Mouse (Mus musculus) embryonic facial prominence, embryonic 12.5 days (tissue): Measurements from ENCODE around the gene Epb41l4b. TPM values are rescaled to one million over a fixed set of nuclear protein-coding genes. Genes with fewer than 3 reads are reported as not detected.

ENCODE experiments used
- ATAC-seq: fragments of 200-750 bp; cut with Nextera tagmentation; 2 replicates; pipeline ENCODE4 v1.8.0; 2017; ENCODE audit not compliant: insufficient number of reproducible peaks, insufficient read depth, low FRiP score, low TSS enrichment
- H3K27ac ChIP-seq: fragments of 300-500 bp; sonication (generic); 2 replicates; pipeline ENCODE4 v1.5.1; 2016; ENCODE audit warnings: mild to moderate bottlenecking
- H3K27me3 ChIP-seq: fragments of 300-500 bp; sonication (generic); 2 replicates; pipeline ENCODE4 v1.6.1; 2016; ENCODE audit warnings: mild to moderate bottlenecking, moderate library complexity
- H3K36me3 ChIP-seq: fragments of 300-500 bp; sonication (generic); 2 replicates; pipeline ENCODE4 v1.6.1; 2016; ENCODE audit warnings: mild to moderate bottlenecking
- H3K4me1 ChIP-seq: fragments of 300-500 bp; sonication (generic); 2 replicates; pipeline ENCODE4 v1.6.1; 2016
- H3K4me2 ChIP-seq: fragments of 300-500 bp; sonication (generic); replicated peaks from 2 replicates; pipeline ENCODE4 v1.6.1; 2016; ENCODE audit warnings: mild to moderate bottlenecking, moderate library complexity
- H3K4me3 ChIP-seq: fragments of 300-500 bp; sonication (generic); 2 replicates; pipeline ENCODE4 v1.5.1; 2016; ENCODE audit warnings: mild to moderate bottlenecking
- H3K9ac ChIP-seq: fragments of 300-500 bp; sonication (generic); 2 replicates; pipeline ENCODE4 v1.6.1; 2016; ENCODE audit warnings: mild to moderate bottlenecking, moderate library complexity
- H3K9me3 ChIP-seq: fragments of 300-500 bp; sonication (generic); 2 replicates; pipeline ENCODE4 v1.6.1; 2016; ENCODE audit warnings: mild to moderate bottlenecking, moderate library complexity
- WGBS: fragments of 180-500 bp; shearing (Covaris S2); methylation state at CpG from one replicate; pipeline ENCODE4 v1.1.7; 2016; 5-methylcytosine and 5-hydroxymethylcytosine counted together
- polyA plus RNA-seq: library from polyadenylated mRNA; unstranded; fragments of >200 nt; fragmentation: Nextera tagmentation; extraction: Ambion mirVana; gene quantifications from 2 replicates; pipeline ENCODE4 v1.2.1, GENCODE M21; 2016

The Epb41l4b gene
- polyA plus RNA-seq, 1 experiment from 2014 or later: 3.0 TPM

DNA sequence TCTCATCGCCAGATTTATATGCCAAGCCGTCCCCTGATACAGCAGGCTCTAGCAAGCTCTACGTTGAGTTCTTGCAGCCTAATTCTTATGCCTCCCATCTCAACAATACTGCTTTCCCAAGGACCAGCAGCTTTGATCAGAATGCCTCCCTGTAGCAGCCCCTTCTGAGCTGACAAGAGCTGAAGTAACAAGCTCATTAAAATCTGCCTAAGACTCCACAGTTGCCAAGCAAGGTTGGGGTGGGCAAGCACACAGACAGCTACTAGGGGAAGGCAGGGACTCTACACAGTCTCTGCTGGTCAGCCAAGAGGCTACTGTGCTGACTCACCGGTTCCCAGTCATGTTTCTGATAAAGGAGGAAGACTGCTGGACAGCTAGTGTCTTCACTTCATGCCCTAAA, 33.7 kb downstream of the Epb41l4b start:
- peaks cover 8% of the 10 kb centered on the region for H3K4me1 ChIP-seq
- 82% methylated on average over 4 of the region's 4 CpGs for WGBS

DNA sequence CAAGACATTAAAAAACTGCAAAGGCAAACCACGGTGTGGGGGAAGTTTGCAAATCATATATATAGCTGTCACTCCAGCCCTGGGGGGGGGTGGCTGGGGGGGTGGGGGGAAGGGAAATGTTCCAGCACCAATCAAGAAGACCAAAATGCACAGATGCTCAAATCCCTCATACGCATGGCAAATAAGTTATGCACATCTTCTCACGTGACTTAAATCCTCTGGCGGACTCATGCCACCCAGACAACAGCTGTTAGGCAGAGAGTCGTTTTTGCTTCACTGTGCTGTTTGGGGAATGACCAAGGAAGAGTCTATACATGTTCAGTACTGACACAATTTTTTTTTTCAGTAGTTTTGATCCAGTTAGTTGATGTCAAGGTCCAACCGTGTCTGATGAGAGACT, 37.9 kb downstream of the Epb41l4b start:
- Histone ChIP-seq H3K4me2 (no peak overlapping the region), H3K27ac (no peak overlapping the region), H3K27me3 (no peaks in the 10 kb centered on the region), H3K36me3 (no peaks in the 10 kb centered on the region), H3K4me3 (no peak overlapping the region), H3K4me1 (no peaks in the 10 kb centered on the region), H3K9ac (no peak overlapping the region), H3K9me3 (no peaks in the 10 kb centered on the region)
- 70% methylated on average over 6 of the region's 6 CpGs for WGBS
- ATAC-seq: no peak

More for the DNA sequence above, 33.7 kb downstream of the Epb41l4b start:
- H3K27me3 ChIP-seq: 0 out of 2 replicates have a peak, but pooled peaks cover 4% of the 10 kb centered on the region
- ATAC-seq: no peak
- H3K9me3 ChIP-seq: no peaks in the 10 kb centered on the region
- no peak overlapping the region for H3K27ac ChIP-seq
- no peak overlapping the region for H3K4me3 ChIP-seq
- H3K36me3 ChIP-seq: no peaks in the 10 kb centered on the region
- H3K4me2 ChIP-seq: no peak overlapping the region
- no peak overlapping the region for H3K9ac ChIP-seq

DNA sequence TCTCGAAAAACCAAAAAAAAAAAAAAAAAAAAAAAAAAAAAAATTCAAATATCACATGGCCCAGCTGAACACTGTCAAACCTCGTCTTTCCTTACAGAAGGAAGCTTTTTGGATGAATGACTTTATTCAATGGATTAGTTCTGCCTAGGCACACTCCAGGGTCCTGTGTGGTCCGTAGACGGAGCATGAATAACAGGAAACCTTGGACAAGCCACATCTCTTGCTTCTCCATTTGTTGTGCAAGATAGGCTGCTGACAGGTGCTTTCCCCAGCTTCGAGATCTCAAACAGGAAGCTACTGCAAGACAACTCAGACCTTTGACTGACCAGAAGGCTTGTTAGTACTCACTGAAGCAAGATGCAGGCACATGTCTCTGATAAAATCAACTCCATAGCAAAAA, 39.4 kb downstream of the Epb41l4b start:
- H3K9me3 ChIP-seq: no peaks in the 10 kb centered on the region
- no peak overlapping the region for H3K27ac ChIP-seq
- no peak overlapping the region for H3K9ac ChIP-seq
- H3K4me3 ChIP-seq: no peak overlapping the region
- no peak for ATAC-seq
- H3K4me1 ChIP-seq: no peaks in the 10 kb centered on the region
- WGBS: 56% methylated on average over 5 of the region's 5 CpGs
- no peaks in the 10 kb centered on the region for H3K27me3 ChIP-seq
- no peak overlapping the region for H3K4me2 ChIP-seq
- H3K36me3 ChIP-seq: no peaks in the 10 kb centered on the region

DNA sequence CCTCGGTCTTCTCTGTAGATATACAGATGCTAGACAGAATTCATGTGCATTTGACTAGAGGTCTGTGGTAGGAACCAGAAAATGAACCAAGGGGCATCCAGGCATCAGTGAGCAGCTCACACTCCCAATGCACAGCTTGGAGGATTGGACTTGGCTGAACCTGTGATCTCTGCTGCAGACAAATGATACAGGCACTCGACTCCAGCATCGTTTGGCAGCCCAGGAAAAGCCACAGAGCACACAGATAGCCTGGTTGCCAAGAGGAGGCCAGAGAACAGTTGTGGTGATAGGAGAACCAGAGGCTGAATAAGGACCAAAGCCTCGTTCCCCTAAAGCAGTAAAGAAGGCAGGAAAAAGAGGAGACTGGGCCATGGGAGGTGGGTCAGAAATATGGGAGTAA, 42.1 kb downstream of the Epb41l4b start:
- H3K4me3 ChIP-seq: no peak overlapping the region
- WGBS: 84% methylated on average over 4 of the region's 4 CpGs
- no peaks in the 10 kb centered on the region for H3K36me3 ChIP-seq
- no peaks in the 10 kb centered on the region for H3K27me3 ChIP-seq
- H3K9ac ChIP-seq: no peak overlapping the region
- H3K4me1 ChIP-seq: 0 out of 2 replicates have a peak, but pooled peaks cover 3% of the 10 kb centered on the region
- ATAC-seq: no peak
- H3K9me3 ChIP-seq: no peaks in the 10 kb centered on the region
- H3K4me2 ChIP-seq: no peak overlapping the region
- no peak overlapping the region for H3K27ac ChIP-seq

DNA sequence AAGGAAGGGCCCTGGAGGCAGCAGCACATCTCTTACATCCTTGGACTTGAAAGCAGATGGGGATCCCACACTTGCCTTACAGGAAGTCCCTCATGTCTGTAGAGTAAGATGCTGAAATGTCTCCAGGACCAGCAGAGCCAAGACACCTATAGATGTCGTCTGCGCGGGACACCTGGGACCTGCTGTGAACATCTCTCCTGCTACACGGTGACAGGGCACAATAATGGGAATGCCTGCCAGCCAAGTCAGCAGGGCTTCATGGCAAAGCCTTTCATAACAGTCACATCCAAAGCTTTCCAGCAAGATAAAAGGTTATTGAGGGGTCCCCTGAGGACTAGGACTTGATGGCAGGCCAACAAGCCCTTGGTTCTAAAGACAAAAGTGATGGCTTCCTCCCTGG, 45.8 kb downstream of the Epb41l4b start:
- no peak overlapping the region for H3K4me2 ChIP-seq
- ATAC-seq: no peak
- 92% methylated on average over 4 of the region's 4 CpGs for whole genome bisulfite sequencing
- H3K27me3 ChIP-seq: no peaks in the 10 kb centered on the region
- no peaks in the 10 kb centered on the region for H3K9me3 ChIP-seq
- H3K4me3 ChIP-seq: no peak overlapping the region
- H3K36me3 ChIP-seq: no peaks in the 10 kb centered on the region
- peaks cover 11% of the 10 kb centered on the region for H3K4me1 ChIP-seq
- H3K27ac ChIP-seq: no peak overlapping the region
- H3K9ac ChIP-seq: no peak overlapping the region

DNA sequence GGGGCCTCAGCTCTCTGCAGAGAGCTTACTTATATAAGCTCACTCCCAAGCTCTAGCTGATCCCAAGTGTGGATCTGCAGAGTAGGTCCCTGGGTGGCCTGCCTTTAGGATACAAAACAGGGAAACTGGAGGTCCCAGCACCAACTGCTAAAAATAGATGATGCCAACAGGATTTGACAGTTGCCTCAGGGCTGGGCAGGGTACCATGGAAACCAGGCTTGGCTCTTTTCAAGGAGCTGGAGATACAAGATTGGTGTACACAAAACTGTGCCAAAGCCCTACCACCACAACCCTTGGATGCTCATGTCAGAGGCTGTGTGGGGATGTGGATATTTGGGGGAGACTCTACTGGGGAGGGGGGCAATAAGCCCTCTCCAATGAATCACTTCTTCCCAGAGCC, 47.7 kb downstream of the Epb41l4b start:
- no peak overlapping the region for H3K4me3 ChIP-seq
- H3K36me3 ChIP-seq: no peaks in the 10 kb centered on the region
- H3K4me1 ChIP-seq: peaks cover 15% of the 10 kb centered on the region
- H3K4me2 ChIP-seq: no peak overlapping the region
- H3K9me3 ChIP-seq: no peaks in the 10 kb centered on the region
- no peak overlapping the region for H3K9ac ChIP-seq
- no peaks in the 10 kb centered on the region for H3K27me3 ChIP-seq
- ATAC-seq: no peak
- H3K27ac ChIP-seq: no peak overlapping the region

- no peaks in the 10 kb centered on the region for H3K9me3 ChIP-seq
- H3K4me2 ChIP-seq: no peak overlapping the region
- no peak overlapping the region for H3K4me3 ChIP-seq
- H3K9ac ChIP-seq: no peak overlapping the region
- H3K36me3 ChIP-seq: no peaks in the 10 kb centered on the region
- WGBS: 57% methylated on average over 12 of the region's 12 CpGs
- H3K27ac ChIP-seq: no peak overlapping the region
- no peaks in the 10 kb centered on the region for H3K27me3 ChIP-seq
- H3K4me1 ChIP-seq: peaks cover 12% of the 10 kb centered on the region
- peak; percentile 77; the same call in 1 of the 2 replicates for ATAC-seq
Measured at GRCm38 (mm10) chr4:57091363-57091762, 51.9 kb downstream of the Epb41l4b start.

DNA sequence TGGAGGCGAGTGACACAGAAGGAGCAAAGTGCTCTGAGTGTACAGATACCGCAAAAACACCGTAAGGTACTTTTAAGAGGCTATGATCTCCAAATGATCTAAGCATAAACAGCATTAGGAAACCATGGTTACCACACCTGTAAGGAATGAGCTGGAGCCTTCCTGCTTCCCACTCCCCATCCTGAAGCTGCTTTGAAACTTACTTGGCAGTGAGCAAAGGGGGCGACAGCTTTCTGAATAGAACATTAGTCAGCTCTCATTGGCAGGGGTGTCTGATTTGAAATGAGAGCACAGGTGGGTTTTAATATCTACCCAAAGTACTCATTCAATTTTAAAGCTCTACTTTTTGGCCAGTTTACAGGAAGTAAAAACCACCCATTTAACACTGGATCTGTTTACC, 54.9 kb downstream of the Epb41l4b start:
- 0 out of 2 replicates have a peak, but pooled peaks cover 3% of the 10 kb centered on the region for H3K4me1 ChIP-seq
- no peak overlapping the region for H3K27ac ChIP-seq
- H3K9ac ChIP-seq: no peak overlapping the region
- no peak for ATAC-seq
- WGBS: 77% methylated on average over 4 of the region's 4 CpGs
- H3K36me3 ChIP-seq: no peaks in the 10 kb centered on the region
- no peak overlapping the region for H3K4me2 ChIP-seq
- no peaks in the 10 kb centered on the region for H3K27me3 ChIP-seq
- H3K9me3 ChIP-seq: no peaks in the 10 kb centered on the region
- H3K4me3 ChIP-seq: no peak overlapping the region

GRCm38 (mm10) chr4:57085750-57086400, 57.4 kb downstream of the Epb41l4b start:
- no peak for ATAC-seq
- H3K27ac ChIP-seq: no peak overlapping the region
- no peaks in the 10 kb centered on the region for H3K4me1 ChIP-seq
- H3K4me3 ChIP-seq: no peak overlapping the region
- no peaks in the 10 kb centered on the region for H3K36me3 ChIP-seq
- H3K9me3 ChIP-seq: no peaks in the 10 kb centered on the region
- no peak overlapping the region for H3K9ac ChIP-seq
- H3K4me2 ChIP-seq: no peak overlapping the region
- WGBS: 62% methylated on average over 10 of the region's 10 CpGs
- H3K27me3 ChIP-seq: no peaks in the 10 kb centered on the region

GRCm38 (mm10) chr4:57083653-57084052, 59.6 kb downstream of the Epb41l4b start:
- no peak for ATAC-seq
- Histone ChIP-seq H3K27ac (no peak overlapping the region), H3K9ac (no peak overlapping the region), H3K9me3 (no peaks in the 10 kb centered on the region), H3K4me2 (no peak overlapping the region), H3K4me3 (no peak overlapping the region), H3K4me1 (peaks cover 7% of the 10 kb centered on the region), H3K36me3 (no peaks in the 10 kb centered on the region), H3K27me3 (no peaks in the 10 kb centered on the region)
- 51% methylated on average over 11 of the region's 11 CpGs for WGBS

DNA sequence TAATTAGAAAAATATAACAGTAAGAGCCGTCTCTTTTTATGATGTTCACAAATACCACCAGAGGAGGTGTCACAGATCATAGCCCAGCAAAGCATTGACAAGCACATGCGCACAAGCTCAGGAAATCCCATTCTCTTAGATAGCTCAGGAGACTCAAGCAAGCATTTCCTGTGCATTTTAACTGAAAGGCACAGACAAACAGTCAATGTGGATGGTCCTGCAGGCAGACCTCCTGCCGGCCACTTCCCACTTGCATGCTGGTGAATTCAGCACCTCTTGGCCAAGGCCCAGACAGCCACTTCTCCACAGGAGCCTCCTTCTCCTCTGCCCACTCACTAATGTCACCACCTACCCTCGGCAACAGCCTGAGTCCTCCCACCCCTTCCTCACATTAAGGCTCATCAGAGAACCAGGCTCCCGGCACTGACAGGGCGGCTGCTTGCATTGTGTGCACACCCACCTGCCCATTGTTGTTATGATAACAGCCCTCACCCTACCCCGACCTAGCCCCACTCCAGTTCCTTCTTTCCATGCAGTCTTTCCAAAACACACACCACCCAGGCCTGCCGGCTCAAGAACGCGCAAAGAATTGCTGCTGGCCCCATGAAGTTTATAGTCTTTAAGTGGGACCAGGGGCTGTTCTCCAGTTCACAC, 60.3 kb downstream of the Epb41l4b start:
- Histone ChIP-seq H3K9me3 (no peaks in the 10 kb centered on the region), H3K4me2 (no peak overlapping the region), H3K36me3 (no peaks in the 10 kb centered on the region), H3K27me3 (no peaks in the 10 kb centered on the region), H3K9ac (no peak overlapping the region), H3K4me1 (peaks cover 7% of the 10 kb centered on the region), H3K27ac (no peak overlapping the region), H3K4me3 (no peak overlapping the region)
- 67% methylated on average over 10 of the region's 10 CpGs for WGBS
- no peak for ATAC-seq

DNA sequence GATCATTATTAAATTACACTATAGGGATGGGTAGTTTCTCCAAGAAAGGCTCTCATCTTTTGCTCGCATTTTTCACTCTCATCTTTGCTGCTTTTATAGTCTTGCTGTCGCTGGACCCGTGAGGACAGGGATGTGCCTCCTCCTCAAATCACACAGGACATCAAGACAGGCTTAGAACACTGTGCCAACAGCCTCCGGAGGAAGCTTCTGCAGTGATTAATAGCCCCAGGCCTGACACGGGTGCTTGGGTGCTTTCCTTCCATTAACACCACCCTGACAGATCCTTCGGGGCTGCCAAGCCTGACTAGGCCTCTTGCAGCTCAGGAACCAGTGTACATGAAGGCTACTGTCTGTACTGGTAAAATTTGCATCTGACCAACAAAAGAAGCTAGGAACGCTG, 61.8 kb downstream of the Epb41l4b start:
- Histone ChIP-seq H3K4me2 (no peak overlapping the region), H3K27me3 (no peaks in the 10 kb centered on the region), H3K27ac (no peak overlapping the region), H3K36me3 (no peaks in the 10 kb centered on the region), H3K4me1 (peaks cover 7% of the 10 kb centered on the region), H3K9me3 (no peaks in the 10 kb centered on the region), H3K4me3 (no peak overlapping the region), H3K9ac (no peak overlapping the region)
- 78% methylated on average over 7 of the region's 7 CpGs for WGBS
- no peak for ATAC-seq
